Mouse (Mus musculus) right cerebral cortex, postnatal 4 days (tissue): ENCODE data around the gene Cd24a.

ENCODE experiments used
- DNase-seq: peaks from one replicate; pipeline ENCODE4 v3.0.0-alpha.2; 2022

Cd24a gene

GRCm38 (mm10) chr10:43577997-43578331 lies at the start of gene Cd24a:
Cd24a (plus strand) TSS chr10:43578284.
- no peak for DNase-seq

- no peak for DNase-seq
Measured at GRCm38 (mm10) chr10:43534382-43534781, 43.7 kb upstream of the Cd24a start.

GRCm38 (mm10) chr10:43537652-43538051 lies 40.4 kb upstream of the Cd24a start:
- DNase-seq: no peak

- no peak for DNase-seq
Measured at GRCm38 (mm10) chr10:43538831-43539230, 39.3 kb upstream of the Cd24a start.

GRCm38 (mm10) chr10:43539746-43540310 lies 38.3 kb upstream of the Cd24a start:
- no peak for DNase-seq

- peak; percentile 97 for DNase-seq
Measured at GRCm38 (mm10) chr10:43540442-43541152, 37.5 kb upstream of the Cd24a start, which contains the start of gene 1700021F05Rik. 1700021F05Rik (minus strand) TSS chr10:43540994.

- DNase-seq: no peak
Measured at GRCm38 (mm10) chr10:43541153-43541544, 36.9 kb upstream of the Cd24a start.

- no peak for DNase-seq
Measured at GRCm38 (mm10) chr10:43549411-43549810, 28.7 kb upstream of the Cd24a start.

GRCm38 (mm10) chr10:43550923-43551322 lies 27.2 kb upstream of the Cd24a start:
- DNase-seq: no peak

GRCm38 (mm10) chr10:43551388-43551787 lies 26.7 kb upstream of the Cd24a start:
- no peak for DNase-seq

- DNase-seq: no peak
Measured at GRCm38 (mm10) chr10:43557630-43558165, 20.4 kb upstream of the Cd24a start.

- no peak for DNase-seq
Measured at GRCm38 (mm10) chr10:43559313-43559712, 18.8 kb upstream of the Cd24a start.

- no peak for DNase-seq
Measured at GRCm38 (mm10) chr10:43560765-43561164, 17.3 kb upstream of the Cd24a start.

GRCm38 (mm10) chr10:43561311-43561710 lies 16.8 kb upstream of the Cd24a start:
- no peak for DNase-seq

- no peak for DNase-seq
Measured at GRCm38 (mm10) chr10:43574352-43574751, 3.7 kb upstream of the Cd24a start.

GRCm38 (mm10) chr10:43574956-43575355 lies 3.1 kb upstream of the Cd24a start:
- DNase-seq: peak; percentile 93

GRCm38 (mm10) chr10:43577299-43577996 lies 636 bp upstream of the Cd24a start:
- no peak for DNase-seq

- DNase-seq: peak; percentile 59
Measured at GRCm38 (mm10) chr10:43578366-43578753, 276 bp downstream of the Cd24a start.

GRCm38 (mm10) chr10:43578754-43579380 lies 783 bp downstream of the Cd24a start:
- peak; percentile 83 for DNase-seq

GRCm38 (mm10) chr10:43579381-43580261 lies 1.5 kb downstream of the Cd24a start:
- peak; percentile 73 for DNase-seq

- DNase-seq: peak; percentile 43
Measured at GRCm38 (mm10) chr10:43580649-43581078, 2.6 kb downstream of the Cd24a start.

- no peak for DNase-seq
Measured at GRCm38 (mm10) chr10:43581260-43581659, 3.2 kb downstream of the Cd24a start.
